Comparison of ENCODE assay signal across 9 mouse cellular contexts in the genomic region with DNA sequence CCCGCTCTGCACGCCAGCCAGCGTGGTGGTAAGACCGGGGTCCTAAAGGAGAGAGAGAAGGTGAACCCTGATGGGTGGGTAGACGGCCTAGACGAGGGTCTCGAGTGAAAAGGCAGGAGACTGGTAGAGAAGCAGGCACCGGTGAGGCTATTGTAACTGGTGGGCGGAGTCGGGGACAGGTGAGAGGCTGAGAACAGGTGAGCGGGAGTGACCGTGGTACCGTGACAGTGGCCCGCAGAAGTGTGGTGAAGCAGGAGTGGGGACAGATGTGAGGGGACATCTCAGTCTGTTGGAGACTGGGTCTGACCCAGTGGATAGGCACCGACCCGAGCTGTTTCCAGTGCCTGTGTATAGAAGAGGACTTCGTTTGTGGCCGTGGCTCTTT. TPM values are rescaled to one million over a fixed set of nuclear protein-coding genes. Genes with fewer than 3 reads are reported as not detected.
DNase-seq lines count a peak whose midpoint lies in the region; ATAC-seq lines count a peak whose summit lies in the region.
"Had no signal": no experiment of that assay in that cellular context is flagged by ENCODE, and none has a peak within 500 bp of the region (broad histone marks: within the 10 kb centered on the region; RNA-seq: fewer than 3 reads in every experiment).

No protein-coding gene starts in this region.

- ATAC-seq in megakaryocyte, adult 5-6 weeks (ENCODE audit: poor library complexity, severe bottlenecking): no peak; the same call in 1 of the 2 replicates
- ATAC-seq in forebrain, embryonic 11.5 days (replicated peaks; ENCODE audit: low FRiP score): no peak; the same call in 1 of the 2 replicates
- ATAC-seq in liver, embryonic 12.5 days: no peak
- ATAC-seq in stomach, embryonic 15.5 days (ENCODE audit: insufficient read depth, low FRiP score, low read depth): 0 out of 2 replicates have a peak, but pooled peaks have one; percentile 1
- no peak for ATAC-seq in activated CD4-positive, CD25-positive, alpha-beta regulatory T cell, adult 4 months

- H3K4me1 ChIP-seq in megakaryocyte, embryonic 14.5 days: peaks cover 89% of the 10 kb centered on the region
- H3K4me1 ChIP-seq in forebrain, embryonic 11.5 days (replicated peaks; ENCODE audit: control insufficient read depth, insufficient read depth, low read length): no peaks in the 10 kb centered on the region
- peaks cover 82% of the 10 kb centered on the region for H3K4me1 ChIP-seq in liver, embryonic 12.5 days
- peaks cover 33% of the 10 kb centered on the region for H3K4me1 ChIP-seq in stomach, embryonic 15.5 days

- H3K9me3 ChIP-seq in megakaryocyte, embryonic 14.5 days: no peaks in the 10 kb centered on the region; the same call in 1 of the 2 replicates
- H3K9me3 ChIP-seq in forebrain, embryonic 11.5 days (ENCODE audit: control insufficient read depth, low read length): no peaks in the 10 kb centered on the region
- no peaks in the 10 kb centered on the region for H3K9me3 ChIP-seq in liver, embryonic 12.5 days (replicated peaks)
- H3K9me3 ChIP-seq in stomach, embryonic 15.5 days: no peaks in the 10 kb centered on the region

- peak overlapping the region; percentile 72 for H3K4me2 ChIP-seq in forebrain, embryonic 11.5 days (ENCODE audit: low read depth, low read length, severe bottlenecking)
- H3K4me2 ChIP-seq in liver, embryonic 12.5 days: peak overlapping the region; percentile 91
- peak overlapping the region; percentile 83 for H3K4me2 ChIP-seq in stomach, embryonic 15.5 days

- H3K27me3 ChIP-seq in megakaryocyte, embryonic 14.5 days (replicated peaks): peaks cover 6% of the 10 kb centered on the region
- no peaks in the 10 kb centered on the region for H3K27me3 ChIP-seq in forebrain, embryonic 11.5 days (ENCODE audit: control insufficient read depth, insufficient read depth, low read length)
- no peaks in the 10 kb centered on the region for H3K27me3 ChIP-seq in liver, embryonic 12.5 days (replicated peaks)
- H3K27me3 ChIP-seq in stomach, embryonic 15.5 days (replicated peaks): no peaks in the 10 kb centered on the region

- WGBS in forebrain, embryonic 11.5 days: 7% methylated on average over 18 of the region's 18 CpGs
- 14% methylated on average over 18 of the region's 18 CpGs for WGBS in liver, embryonic 12.5 days (ENCODE audit: insufficient replicate concordance)
- WGBS in stomach, embryonic 15.5 days: 5% methylated on average over 18 of the region's 18 CpGs

- peak overlapping the region; percentile 94 for H3K4me3 ChIP-seq in megakaryocyte, embryonic 14.5 days (replicated peaks)
- peak overlapping the region; percentile 48 for H3K4me3 ChIP-seq in forebrain, embryonic 11.5 days (ENCODE audit: low read depth, low read length)
- peak overlapping the region; percentile 65 for H3K4me3 ChIP-seq in liver, embryonic 12.5 days
- H3K4me3 ChIP-seq in stomach, embryonic 15.5 days (replicated peaks): peak overlapping the region; percentile 45

- H3K27ac ChIP-seq in forebrain, embryonic 11.5 days (ENCODE audit: low read depth, low read length): no peak overlapping the region
- H3K27ac ChIP-seq in liver, embryonic 12.5 days: no peak overlapping the region; the same call in 1 of the 2 replicates
- no peak overlapping the region for H3K27ac ChIP-seq in stomach, embryonic 15.5 days

- no peak for DNase-seq in forebrain, embryonic 11.5 days (ENCODE audit: low spot score)
- no peak for DNase-seq in cerebellum, adult 11 months
- no peak for DNase-seq in cerebellum, postnatal 14 days

- H3K9ac ChIP-seq in forebrain, embryonic 11.5 days (ENCODE audit: low read length): peak overlapping the region; percentile 65
- peak overlapping the region; percentile 63 for H3K9ac ChIP-seq in liver, embryonic 12.5 days
- H3K9ac ChIP-seq in stomach, embryonic 15.5 days: no peak overlapping the region

- peaks cover 7% of the 10 kb centered on the region for H3K36me3 ChIP-seq in megakaryocyte, embryonic 14.5 days (replicated peaks; ENCODE audit: low read length)
- H3K36me3 ChIP-seq in forebrain, embryonic 11.5 days (ENCODE audit: control insufficient read depth, insufficient read depth, low read length): no peaks in the 10 kb centered on the region
- H3K36me3 ChIP-seq in liver, embryonic 12.5 days: no peaks in the 10 kb centered on the region
- no peaks in the 10 kb centered on the region for H3K36me3 ChIP-seq in stomach, embryonic 15.5 days

RNA-seq across cellular contexts. Expression of a gene that starts 0.5 kb away (rescaled TPM):
- polyA plus RNA-seq in megakaryocyte, embryonic 14.5 days (2012; ENCODE audit: insufficient read depth, low replicate concordance): 2.4 and 5.8 TPM in 2 replicates
- 19.3 and 22.4 TPM in 2 replicates for total RNA-seq in megakaryocyte, adult 5-6 weeks (2015)
- total RNA-seq in megakaryocyte, adult 5-6 weeks (2017): 53.1 and 64.9 TPM in 2 replicates
- 12.5 and 12.8 TPM in 2 replicates for polyA plus RNA-seq in forebrain, embryonic 11.5 days (2014; fragmentation: Nextera tagmentation; extraction: Ambion mirVana)
- polyA plus RNA-seq in liver, embryonic 12.5 days (2016; fragmentation: Nextera tagmentation; extraction: Ambion mirVana): 3.4 and 4.4 TPM in 2 replicates
- polyA plus RNA-seq in stomach, embryonic 15.5 days (2015; fragmentation: Nextera tagmentation; extraction: Ambion mirVana): 9.6 and 10.2 TPM in 2 replicates
- 1 to 10 TPM; 2.2 to 2.5 TPM for polyA plus RNA-seq in activated CD4-positive, CD25-positive, alpha-beta regulatory T cell, adult 4 months (2017; shearing (Covaris generic))

RNA-seq across cellular contexts. Expression of a gene that starts 6.3 kb away (rescaled TPM):
- polyA plus RNA-seq in megakaryocyte, embryonic 14.5 days (2012; ENCODE audit: insufficient read depth, low replicate concordance): 0.18 TPM in 1 of 2 replicates, not detected in the other
- total RNA-seq in megakaryocyte, adult 5-6 weeks (2015): not detected in 2 replicates
- total RNA-seq in megakaryocyte, adult 5-6 weeks (2017): not detected in 2 replicates
- not detected in 2 replicates for polyA plus RNA-seq in forebrain, embryonic 11.5 days (2014; fragmentation: Nextera tagmentation; extraction: Ambion mirVana)
- 0.11 TPM in 1 of 2 replicates, not detected in the other for polyA plus RNA-seq in liver, embryonic 12.5 days (2016; fragmentation: Nextera tagmentation; extraction: Ambion mirVana)
- polyA plus RNA-seq in stomach, embryonic 15.5 days (2015; fragmentation: Nextera tagmentation; extraction: Ambion mirVana): 0.12 and 0.19 TPM in 2 replicates
- not detected for polyA plus RNA-seq in activated CD4-positive, CD25-positive, alpha-beta regulatory T cell, adult 4 months (2017; shearing (Covaris generic))
- total RNA-seq: left cerebral cortex, postnatal 25 days had no signal

RNA-seq across cellular contexts. Expression of a gene that starts 38.7 kb away (rescaled TPM):
- 0.36 and 2.2 TPM in 2 replicates for polyA plus RNA-seq in megakaryocyte, embryonic 14.5 days (2012; ENCODE audit: insufficient read depth, low replicate concordance)
- total RNA-seq in megakaryocyte, adult 5-6 weeks (2015): 0.20 and 0.93 TPM in 2 replicates
- 0.16 and 1.1 TPM in 2 replicates for total RNA-seq in megakaryocyte, adult 5-6 weeks (2017)
- polyA plus RNA-seq in forebrain, embryonic 11.5 days (2014; fragmentation: Nextera tagmentation; extraction: Ambion mirVana): 2.2 and 3.7 TPM in 2 replicates
- 0.31 and 0.68 TPM in 2 replicates for polyA plus RNA-seq in liver, embryonic 12.5 days (2016; fragmentation: Nextera tagmentation; extraction: Ambion mirVana)
- 5.9 and 6.6 TPM in 2 replicates for polyA plus RNA-seq in stomach, embryonic 15.5 days (2015; fragmentation: Nextera tagmentation; extraction: Ambion mirVana)
- not detected for polyA plus RNA-seq in activated CD4-positive, CD25-positive, alpha-beta regulatory T cell, adult 4 months (2017; shearing (Covaris generic))

RNA-seq across cellular contexts. Expression of a gene that starts 46.3 kb away (rescaled TPM):
- polyA plus RNA-seq in megakaryocyte, embryonic 14.5 days (2012; ENCODE audit: insufficient read depth, low replicate concordance): 375 and 575 TPM in 2 replicates
- 119 and 176 TPM in 2 replicates for total RNA-seq in megakaryocyte, adult 5-6 weeks (2015)
- 453 and 632 TPM in 2 replicates for total RNA-seq in megakaryocyte, adult 5-6 weeks (2017)
- polyA plus RNA-seq in forebrain, embryonic 11.5 days (2014; fragmentation: Nextera tagmentation; extraction: Ambion mirVana): 30.4 and 33.9 TPM in 2 replicates
- 19.0 and 21.5 TPM in 2 replicates for polyA plus RNA-seq in liver, embryonic 12.5 days (2016; fragmentation: Nextera tagmentation; extraction: Ambion mirVana)
- 104 and 107 TPM in 2 replicates for polyA plus RNA-seq in stomach, embryonic 15.5 days (2015; fragmentation: Nextera tagmentation; extraction: Ambion mirVana)
- 1,000 to 10,000 TPM; 2,345 to 2,363 TPM for polyA plus RNA-seq in activated CD4-positive, CD25-positive, alpha-beta regulatory T cell, adult 4 months (2017; shearing (Covaris generic))

RNA-seq across cellular contexts. Expression of a gene that starts 55.6 kb away (rescaled TPM):
- 221 and 266 TPM in 2 replicates for polyA plus RNA-seq in megakaryocyte, embryonic 14.5 days (2012; ENCODE audit: insufficient read depth, low replicate concordance)
- 81.6 and 86.0 TPM in 2 replicates for total RNA-seq in megakaryocyte, adult 5-6 weeks (2015)
- 155 and 187 TPM in 2 replicates for total RNA-seq in megakaryocyte, adult 5-6 weeks (2017)
- 395 and 436 TPM in 2 replicates for polyA plus RNA-seq in forebrain, embryonic 11.5 days (2014; fragmentation: Nextera tagmentation; extraction: Ambion mirVana)
- 384 and 405 TPM in 2 replicates for polyA plus RNA-seq in liver, embryonic 12.5 days (2016; fragmentation: Nextera tagmentation; extraction: Ambion mirVana)
- polyA plus RNA-seq in stomach, embryonic 15.5 days (2015; fragmentation: Nextera tagmentation; extraction: Ambion mirVana): 499 and 511 TPM in 2 replicates
- 100 to 1,000 TPM; 164 to 177 TPM for polyA plus RNA-seq in activated CD4-positive, CD25-positive, alpha-beta regulatory T cell, adult 4 months (2017; shearing (Covaris generic))
